Mouse (Mus musculus) forebrain, embryonic 16.5 days (tissue): ENCODE measurements at regions not wholly inside any gene's neighbourhood (a gene's known extent, or its start where the extent isn't known, plus 50 kb on each side); places are given as distances from the start of the nearest gene placed in this dataset.

Experiments
- ATAC-seq: fragments of 200-750 bp; cut with Nextera tagmentation; 2 replicates; pipeline ENCODE4 v1.8.0; 2017; ENCODE audit warnings: mild to moderate bottlenecking, moderate library complexity
- H3K27ac ChIP-seq: fragments of 300-500 bp; sonication (generic); 2 replicates; pipeline ENCODE4 v1.5.1; 2014; ENCODE audit warnings: low read length, control low read depth
- H3K27me3 ChIP-seq: fragments of 300-500 bp; sonication (generic); replicated peaks from 2 replicates; pipeline ENCODE4 v1.6.1; 2014; ENCODE audit warnings: low read length; ENCODE audit not compliant: control insufficient read depth, insufficient read depth
- H3K36me3 ChIP-seq: fragments of 300-500 bp; sonication (generic); 2 replicates; pipeline ENCODE4 v1.6.1; 2014; ENCODE audit not compliant: control insufficient read depth, insufficient read depth
- H3K4me1 ChIP-seq: fragments of 300-500 bp; sonication (generic); replicated peaks from 2 replicates; pipeline ENCODE4 v1.6.1; 2014; ENCODE audit warnings: low read length; ENCODE audit not compliant: control insufficient read depth, insufficient read depth
- H3K4me2 ChIP-seq: fragments of 300-500 bp; sonication (generic); 2 replicates; pipeline ENCODE4 v1.6.1; 2014; ENCODE audit warnings: mild to moderate bottlenecking, low read length, control low read depth
- H3K4me3 ChIP-seq: fragments of 300-500 bp; sonication (generic); replicated peaks from 2 replicates; pipeline ENCODE4 v1.5.1; 2014; ENCODE audit warnings: mild to moderate bottlenecking, low read length, control low read depth
- H3K9ac ChIP-seq: fragments of 300-500 bp; sonication (generic); replicated peaks from 2 replicates; pipeline ENCODE4 v1.6.1; 2014; ENCODE audit warnings: low read depth, low read length, control low read depth
- H3K9me3 ChIP-seq: fragments of 300-500 bp; sonication (generic); 2 replicates; pipeline ENCODE4 v1.6.1; 2016; ENCODE audit warnings: low read length; ENCODE audit not compliant: control insufficient read depth
- WGBS: fragments of 180-500 bp; shearing (Covaris S2); extraction: QIAGEN DNeasy Blood & Tissue Kit; methylation state at CpG from one replicate; pipeline ENCODE4 v1.1.7; 2014; 5-methylcytosine and 5-hydroxymethylcytosine counted together

- WGBS = 41% methylated on average over 8 of the region's 8 CpGs
- no peak for ATAC-seq
Measured at GRCm38 (mm10) chrX:11139971-11140421, 159.1 kb upstream of the H2al1a start.

GRCm38 (mm10) chrX:11141294-11141693, 157.8 kb upstream of the H2al1a start:
- no peak overlapping the region for H3K27ac ChIP-seq
- no peaks in the 10 kb centered on the region for H3K4me1 ChIP-seq
- no peaks in the 10 kb centered on the region for H3K36me3 ChIP-seq
- no peak for ATAC-seq
- H3K9ac ChIP-seq = no peak overlapping the region
- H3K4me2 ChIP-seq = no peak overlapping the region
- no peaks in the 10 kb centered on the region for H3K9me3 ChIP-seq
- H3K4me3 ChIP-seq = no peak overlapping the region
- no peaks in the 10 kb centered on the region for H3K27me3 ChIP-seq
- WGBS = 75% methylated on average over 1 of the region's 1 CpGs

More at GRCm38 (mm10) chrX:11139971-11140421, 159.1 kb upstream of the H2al1a start:
- H3K9me3 ChIP-seq = no peaks in the 10 kb centered on the region
- H3K27me3 ChIP-seq = no peaks in the 10 kb centered on the region
- no peak overlapping the region for H3K9ac ChIP-seq
- H3K4me3 ChIP-seq = no peak overlapping the region
- no peak overlapping the region for H3K4me2 ChIP-seq
- no peak overlapping the region for H3K27ac ChIP-seq
- no peaks in the 10 kb centered on the region for H3K4me1 ChIP-seq
- no peaks in the 10 kb centered on the region for H3K36me3 ChIP-seq

GRCm38 (mm10) chrX:11158416-11158815, 140.6 kb upstream of the H2al1a start:
- no peaks in the 10 kb centered on the region for H3K4me1 ChIP-seq
- 35% methylated on average over 2 of the region's 2 CpGs for WGBS
- H3K4me2 ChIP-seq = no peak overlapping the region
- 0 out of 2 replicates have a peak, but pooled peaks have one; percentile 50 for ATAC-seq
- no peaks in the 10 kb centered on the region for H3K36me3 ChIP-seq
- H3K9ac ChIP-seq = no peak overlapping the region
- H3K4me3 ChIP-seq = no peak overlapping the region
- H3K27ac ChIP-seq = no peak overlapping the region
- H3K27me3 ChIP-seq = no peaks in the 10 kb centered on the region
- H3K9me3 ChIP-seq = no peaks in the 10 kb centered on the region

GRCm38 (mm10) chrX:11170416-11170815, 128.6 kb upstream of the H2al1a start:
- Histone ChIP-seq H3K36me3 (no peaks in the 10 kb centered on the region), H3K9me3 (no peaks in the 10 kb centered on the region), H3K4me1 (no peaks in the 10 kb centered on the region), H3K27ac (no peak overlapping the region), H3K27me3 (no peaks in the 10 kb centered on the region), H3K4me3 (no peak overlapping the region), H3K4me2 (no peak overlapping the region), H3K9ac (no peak overlapping the region)
- 84% methylated on average over 3 of the region's 3 CpGs for WGBS
- ATAC-seq = no peak

- Histone ChIP-seq H3K27ac (no peak overlapping the region), H3K4me2 (no peak overlapping the region), H3K36me3 (no peaks in the 10 kb centered on the region), H3K9me3 (no peaks in the 10 kb centered on the region), H3K4me3 (no peak overlapping the region), H3K27me3 (no peaks in the 10 kb centered on the region), H3K4me1 (no peaks in the 10 kb centered on the region), H3K9ac (no peak overlapping the region)
- WGBS = 72% methylated on average over 7 of the region's 7 CpGs
- ATAC-seq = no peak
Measured at GRCm38 (mm10) chrX:11180194-11180816, 118.8 kb upstream of the H2al1a start.

GRCm38 (mm10) chrX:11181855-11182254, 117.2 kb upstream of the H2al1a start:
- 76% methylated on average over 12 of the region's 12 CpGs for WGBS
- ATAC-seq = no peak
- Histone ChIP-seq H3K9me3 (no peaks in the 10 kb centered on the region), H3K4me1 (no peaks in the 10 kb centered on the region), H3K36me3 (no peaks in the 10 kb centered on the region), H3K27ac (no peak overlapping the region), H3K27me3 (no peaks in the 10 kb centered on the region), H3K4me3 (no peak overlapping the region), H3K9ac (no peak overlapping the region), H3K4me2 (no peak overlapping the region)

- WGBS = 92% methylated on average over 6 of the region's 6 CpGs
- no peaks in the 10 kb centered on the region for H3K36me3 ChIP-seq
- no peaks in the 10 kb centered on the region for H3K4me1 ChIP-seq
- no peak overlapping the region for H3K27ac ChIP-seq
- H3K4me3 ChIP-seq = no peak overlapping the region
- ATAC-seq = no peak
- no peak overlapping the region for H3K4me2 ChIP-seq
- H3K9ac ChIP-seq = no peak overlapping the region
- H3K9me3 ChIP-seq = no peaks in the 10 kb centered on the region
- H3K27me3 ChIP-seq = no peaks in the 10 kb centered on the region
Measured at GRCm38 (mm10) chrX:11190851-11191250, 108.2 kb upstream of the H2al1a start.

GRCm38 (mm10) chrX:11204135-11204534, 94.9 kb upstream of the H2al1a start:
- Histone ChIP-seq H3K9ac (no peak overlapping the region), H3K36me3 (no peaks in the 10 kb centered on the region), H3K27me3 (no peaks in the 10 kb centered on the region), H3K9me3 (no peaks in the 10 kb centered on the region), H3K4me1 (no peaks in the 10 kb centered on the region), H3K4me2 (no peak overlapping the region), H3K27ac (no peak overlapping the region), H3K4me3 (no peak overlapping the region)
- WGBS = 89% methylated on average over 2 of the region's 2 CpGs
- ATAC-seq = no peak

- WGBS = 74% methylated on average over 5 of the region's 5 CpGs
- ATAC-seq = no peak
- Histone ChIP-seq H3K4me2 (no peak overlapping the region), H3K4me1 (no peaks in the 10 kb centered on the region), H3K27me3 (no peaks in the 10 kb centered on the region), H3K9ac (no peak overlapping the region), H3K4me3 (no peak overlapping the region), H3K27ac (no peak overlapping the region), H3K9me3 (no peaks in the 10 kb centered on the region), H3K36me3 (no peaks in the 10 kb centered on the region)
Measured at GRCm38 (mm10) chrX:11209895-11210294, 89.2 kb upstream of the H2al1a start.

GRCm38 (mm10) chrX:11212811-11213210, 86.2 kb upstream of the H2al1a start:
- no peak overlapping the region for H3K4me3 ChIP-seq
- 75% methylated on average over 1 of the region's 1 CpGs for WGBS
- H3K9ac ChIP-seq = no peak overlapping the region
- ATAC-seq = no peak
- no peaks in the 10 kb centered on the region for H3K4me1 ChIP-seq
- no peak overlapping the region for H3K27ac ChIP-seq
- H3K4me2 ChIP-seq = no peak overlapping the region
- H3K27me3 ChIP-seq = no peaks in the 10 kb centered on the region
- no peaks in the 10 kb centered on the region for H3K9me3 ChIP-seq
- H3K36me3 ChIP-seq = no peaks in the 10 kb centered on the region
